Mouse (Mus musculus): Measurements from ENCODE around the gene Mtcl1.

Mtcl1 gene

GRCm38 (mm10) chr17:66449460-66450341, at the start of gene Mtcl1:
TSS of gene Mtcl1 (minus strand) at chr17:66449750.
- peak; percentile 14 to 66 for DNase-seq (ENCODE audit: low spot score in 2 of 2)

- DNase-seq (ENCODE audit: low spot score in 2 of 2) = no peak
Measured at GRCm38 (mm10) chr17:66498598-66498997, 49.0 kb upstream of the Mtcl1 start.

- DNase-seq (ENCODE audit: low spot score in 2 of 2) = no peak
Measured at GRCm38 (mm10) chr17:66496589-66496988, 47.0 kb upstream of the Mtcl1 start.

- peak in 1 of 2 experiments; percentile 23 for DNase-seq (ENCODE audit: low spot score in 2 of 2)
Measured at GRCm38 (mm10) chr17:66490022-66490601, 40.6 kb upstream of the Mtcl1 start.

GRCm38 (mm10) chr17:66486576-66486975, 37.0 kb upstream of the Mtcl1 start:
- no peak for DNase-seq (ENCODE audit: low spot score in 2 of 2)

- DNase-seq (ENCODE audit: low spot score in 2 of 2) = peak; percentile 40 to 79
Measured at GRCm38 (mm10) chr17:66485742-66486141, 36.2 kb upstream of the Mtcl1 start.

GRCm38 (mm10) chr17:66484965-66485364, 35.4 kb upstream of the Mtcl1 start:
- DNase-seq (ENCODE audit: low spot score in 2 of 2) = no peak

GRCm38 (mm10) chr17:66483651-66484454, 34.3 kb upstream of the Mtcl1 start:
- DNase-seq (ENCODE audit: low spot score in 2 of 2) = no peak

GRCm38 (mm10) chr17:66481295-66481694, 31.7 kb upstream of the Mtcl1 start:
- no peak for DNase-seq (ENCODE audit: low spot score in 2 of 2)

GRCm38 (mm10) chr17:66480491-66481278, 31.1 kb upstream of the Mtcl1 start:
- no peak for DNase-seq (ENCODE audit: low spot score in 2 of 2)

- DNase-seq (ENCODE audit: low spot score in 2 of 2) = no peak
Measured at GRCm38 (mm10) chr17:66479813-66480490, 30.4 kb upstream of the Mtcl1 start.

- DNase-seq (ENCODE audit: low spot score in 2 of 2) = no peak
Measured at GRCm38 (mm10) chr17:66479311-66479710, 29.8 kb upstream of the Mtcl1 start.

GRCm38 (mm10) chr17:66473205-66473604, 23.7 kb upstream of the Mtcl1 start:
- DNase-seq (ENCODE audit: low spot score in 2 of 2) = no peak

- DNase-seq (ENCODE audit: low spot score in 2 of 2) = no peak
Measured at GRCm38 (mm10) chr17:66471775-66472174, 22.2 kb upstream of the Mtcl1 start.

- DNase-seq (ENCODE audit: low spot score in 2 of 2) = no peak
Measured at GRCm38 (mm10) chr17:66471252-66471651, 21.7 kb upstream of the Mtcl1 start.

- DNase-seq (ENCODE audit: low spot score in 2 of 2) = no peak
Measured at GRCm38 (mm10) chr17:66470020-66470419, 20.5 kb upstream of the Mtcl1 start.

- DNase-seq (ENCODE audit: low spot score in 2 of 2) = no peak
Measured at GRCm38 (mm10) chr17:66457278-66457677, 7.7 kb upstream of the Mtcl1 start.

- peak; percentile 52 to 83 for DNase-seq (ENCODE audit: low spot score in 2 of 2)
Measured at GRCm38 (mm10) chr17:66451143-66451542, 1.6 kb upstream of the Mtcl1 start.

- no peak for DNase-seq (ENCODE audit: low spot score in 2 of 2)
Measured at GRCm38 (mm10) chr17:66450526-66451070, 1.0 kb upstream of the Mtcl1 start.

Measured in spleen, postnatal 4 days (tissue).